Mouse (Mus musculus): ENCODE measurements at regions not wholly inside any gene's neighbourhood (a gene's known extent, or its start where the extent isn't known, plus 50 kb on each side); places are given as distances from the start of the nearest gene placed in this dataset.

DNA sequence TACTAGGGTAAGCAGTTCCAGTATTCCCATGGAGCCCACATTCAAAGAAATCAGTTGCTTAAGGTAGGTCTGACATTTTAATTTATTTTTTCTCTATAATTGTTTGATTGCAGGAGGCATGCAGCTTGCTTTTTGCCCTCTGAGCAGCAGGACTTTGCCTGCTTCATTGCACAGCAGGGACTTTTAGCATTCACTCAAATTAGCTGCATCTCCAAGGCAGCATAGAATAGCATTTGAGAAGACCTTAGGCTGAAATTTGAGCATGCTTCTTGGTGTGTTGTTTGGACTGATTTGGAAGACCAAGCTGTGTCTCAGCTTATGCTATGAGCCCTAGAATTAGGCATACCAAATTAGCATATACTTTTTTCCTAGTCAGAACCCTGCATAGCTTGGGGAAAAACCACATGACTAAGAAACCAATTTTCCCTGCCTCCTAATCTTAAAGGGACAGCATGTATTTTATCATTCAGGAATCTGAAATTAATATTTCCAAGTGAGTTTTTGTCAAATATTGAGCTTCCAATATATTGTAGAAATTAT is 271.7 kb upstream of the Gje1 start:
- TF ChIP-seq EP300 (IDR thresholded peaks at IDR 0.05; ENCODE audit: low read depth) (no peak), CTCF (IDR thresholded peaks at IDR 0.05; ENCODE audit: low read depth) (no peak)

Measured in liver, postnatal 0 days (tissue).